Mouse (Mus musculus) embryonic fibroblast, embryonic 13.5 days (primary cell): ENCODE measurements around the gene Dhx9. TPM values are rescaled to one million over a fixed set of nuclear protein-coding genes. Genes with fewer than 3 reads are reported as not detected.
"Not testable (repeated sequence)": the region's sequence is repeated elsewhere in the genome, so short reads cannot be mapped to it uniquely, and the experiment has no call there.

ENCODE experiments used
- H3K27ac ChIP-seq: 2 replicates; pipeline ENCODE4 v1.5.1; 2012; ENCODE audit warnings: low read length, control low read depth, inconsistent platforms; ENCODE audit not compliant: insufficient read depth
- H3K4me1 ChIP-seq: 2 replicates; pipeline ENCODE4 v1.6.1; 2011; ENCODE audit warnings: low read length; ENCODE audit not compliant: control insufficient read depth, insufficient read depth
- H3K4me3 ChIP-seq: 2 replicates; pipeline ENCODE4 v1.5.1; 2011; ENCODE audit warnings: mild to moderate bottlenecking, control low read depth, low read length; ENCODE audit not compliant: insufficient read depth
- CTCF ChIP-seq: IDR thresholded peaks from 2 replicates; pipeline ENCODE4 v1.5.1; 2011; ENCODE audit warnings: mild to moderate bottlenecking, control low read depth, low read length, moderate library complexity, borderline replicate concordance; ENCODE audit not compliant: insufficient read depth
- POLR2A ChIP-seq: IDR thresholded peaks from 2 replicates; pipeline ENCODE4 v1.6.1; 2011; ENCODE audit warnings: low read depth, mild to moderate bottlenecking, control low read depth, low read length, moderate library complexity
- polyA plus RNA-seq: library from polyadenylated mRNA; stranded (reverse); fragments of >200 nt; gene quantifications from 2 replicates; pipeline ENCODE4 v1.2.4, GENCODE M21; 2011; ENCODE audit warnings: low read depth; ENCODE audit not compliant: missing spikeins, insufficient read length

Gene Dhx9
- 149 and 183 TPM in 2 replicates for polyA plus RNA-seq

DNA sequence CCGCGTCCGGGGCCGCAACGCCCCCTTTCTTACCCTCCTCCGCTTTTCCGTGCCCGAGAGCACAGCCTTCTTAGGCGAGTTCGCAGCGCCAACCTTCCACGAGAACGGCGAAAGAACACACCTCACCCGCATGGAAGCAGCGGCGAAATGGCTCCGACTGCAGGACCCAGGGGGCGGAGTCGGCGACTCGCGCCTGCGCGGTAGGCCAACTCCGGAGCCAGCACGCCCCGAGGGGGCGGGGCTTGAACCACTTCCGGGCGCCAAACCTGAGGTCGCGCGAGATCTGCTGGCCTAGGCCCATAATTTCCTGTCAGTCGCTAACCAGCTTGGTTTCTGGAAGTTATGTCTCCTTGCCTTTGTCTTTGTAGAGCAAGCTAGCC is at the start of gene Dhx9:
Gene Dhx9, minus strand, starts transcription at position 161 of the 380 bp plus-strand sequence.
- peak; percentile 99 for TF ChIP-seq POLR2A
- no peak for TF ChIP-seq CTCF

DNA sequence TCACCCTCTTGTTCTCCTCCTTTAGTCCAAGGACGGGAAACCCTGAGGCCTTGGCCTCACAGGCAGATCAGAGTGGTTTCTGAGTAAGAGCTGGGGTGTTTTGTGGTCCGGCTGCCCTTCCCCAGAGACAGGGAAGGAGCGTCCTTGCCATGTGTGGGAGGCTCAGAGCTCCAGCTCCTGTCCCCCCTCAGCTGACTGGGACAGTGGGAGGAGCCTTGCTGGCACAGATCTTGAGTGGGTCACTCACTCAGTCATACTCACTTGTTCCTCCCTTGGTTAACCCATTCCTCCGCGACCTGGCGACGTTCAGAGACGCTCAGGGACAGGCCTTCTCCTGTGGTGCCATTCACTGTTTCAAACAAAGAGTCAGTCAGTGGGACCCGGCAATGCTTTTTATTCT is 48.2 kb upstream of the Dhx9 start:
- no peak for TF ChIP-seq CTCF
- TF ChIP-seq POLR2A, result no peak
- no peaks in the 10 kb centered on the region for H3K4me1 ChIP-seq
- no peak overlapping the region for H3K4me3 ChIP-seq
- no peak overlapping the region for H3K27ac ChIP-seq

More for the DNA sequence above, at the start of gene Dhx9:
- Histone ChIP-seq H3K4me3 (peak within 1 kb of the TSS; percentile 84), H3K27ac (peak within 1 kb of the TSS; percentile 42; the same call in 1 of the 2 replicates), H3K4me1 (peaks cover 4% of the 10 kb centered on the region)

GRCm38 (mm10) chr1:153532896-153533295 is 45.4 kb upstream of the Dhx9 start:
- not testable (repeated sequence) for H3K4me1 ChIP-seq, H3K4me3 ChIP-seq, H3K27ac ChIP-seq

GRCm38 (mm10) chr1:153532234-153532841 is 44.9 kb upstream of the Dhx9 start:
- no peak overlapping the region for H3K4me3 ChIP-seq
- no peaks in the 10 kb centered on the region for H3K4me1 ChIP-seq
- H3K27ac ChIP-seq, result no peak overlapping the region
- no peak for TF ChIP-seq POLR2A

DNA sequence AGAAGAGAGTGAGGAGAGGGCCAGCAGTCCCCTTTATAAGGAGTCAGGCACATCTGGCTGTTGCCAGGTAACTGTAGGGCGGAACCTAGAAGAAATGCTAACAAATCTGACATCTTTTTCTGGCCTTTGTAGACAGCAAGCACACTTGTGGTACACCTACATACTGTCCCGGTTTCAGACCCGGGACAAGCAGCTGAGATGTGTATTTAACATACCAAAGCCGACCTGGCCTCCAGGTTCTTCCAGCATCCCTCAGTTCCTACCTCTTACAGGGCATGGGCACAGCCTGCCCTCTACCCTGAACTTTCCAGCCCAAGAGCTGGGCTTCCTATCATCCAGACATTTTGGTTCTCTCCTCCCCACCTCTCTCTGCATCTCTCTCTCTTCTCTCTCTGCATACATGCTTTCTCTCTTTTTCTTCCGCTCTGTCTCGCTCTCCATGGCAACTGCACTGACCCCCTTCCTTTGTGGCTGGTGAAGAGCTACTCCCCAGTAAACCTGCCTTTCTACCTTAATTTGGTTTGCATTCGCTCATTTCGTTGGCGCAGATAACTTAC is 44.3 kb upstream of the Dhx9 start:
- TF ChIP-seq CTCF (no peak), POLR2A (no peak)
- Histone ChIP-seq H3K4me3 (no peak overlapping the region), H3K27ac (no peak overlapping the region), H3K4me1 (no peaks in the 10 kb centered on the region)

- no peak overlapping the region for H3K27ac ChIP-seq
- no peak overlapping the region for H3K4me3 ChIP-seq
- H3K4me1 ChIP-seq, result no peaks in the 10 kb centered on the region
- TF ChIP-seq CTCF (no peak), POLR2A (no peak)
These were observed 34.7 kb upstream of the Dhx9 start for GRCm38 (mm10) chr1:153522116-153522515.

GRCm38 (mm10) chr1:153515368-153515767 is 27.9 kb upstream of the Dhx9 start:
- Histone ChIP-seq H3K4me3 (no peak overlapping the region), H3K4me1 (no peaks in the 10 kb centered on the region), H3K27ac (no peak overlapping the region)
- no peak for TF ChIP-seq POLR2A
- TF ChIP-seq CTCF, result no peak

DNA sequence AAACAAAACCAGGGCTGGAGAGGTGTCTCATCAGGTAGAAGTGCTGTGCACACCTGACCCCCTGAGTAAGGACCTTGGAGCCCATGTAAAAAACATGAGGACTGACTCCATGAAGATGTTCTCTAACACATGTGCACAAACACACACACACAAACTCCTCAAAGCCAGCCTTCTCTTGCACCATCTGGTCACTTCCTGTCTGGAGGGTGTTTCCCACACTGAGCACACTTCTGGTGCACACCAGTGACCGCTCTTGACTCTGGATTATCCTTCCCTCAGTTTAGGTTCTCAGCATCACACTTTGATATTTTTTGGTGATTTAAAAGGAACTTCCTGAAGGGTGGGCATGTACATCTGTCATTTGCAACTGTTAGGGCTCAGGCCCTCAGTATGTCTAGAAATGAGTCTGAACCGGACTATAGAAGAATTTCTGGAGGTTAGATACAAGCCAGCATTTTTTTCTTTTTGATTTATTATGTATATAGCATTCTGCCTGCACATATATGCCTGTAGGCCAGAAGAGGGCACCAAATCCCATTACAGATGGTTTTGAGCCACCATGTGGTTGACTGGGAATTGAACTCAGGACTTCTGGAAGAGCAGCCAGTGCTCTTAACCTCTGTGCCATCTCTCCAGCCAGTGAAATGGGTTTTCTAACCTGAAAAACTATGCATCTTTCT is 23.0 kb upstream of the Dhx9 start:
- Histone ChIP-seq H3K27ac (no peak overlapping the region), H3K4me1 (no peaks in the 10 kb centered on the region), H3K4me3 (no peak overlapping the region)
- no peak for TF ChIP-seq POLR2A
- TF ChIP-seq CTCF, result no peak

- H3K4me1 ChIP-seq, H3K27ac ChIP-seq, H3K4me3 ChIP-seq: not testable (repeated sequence)
These were observed 22.1 kb upstream of the Dhx9 start for GRCm38 (mm10) chr1:153509569-153509968.

DNA sequence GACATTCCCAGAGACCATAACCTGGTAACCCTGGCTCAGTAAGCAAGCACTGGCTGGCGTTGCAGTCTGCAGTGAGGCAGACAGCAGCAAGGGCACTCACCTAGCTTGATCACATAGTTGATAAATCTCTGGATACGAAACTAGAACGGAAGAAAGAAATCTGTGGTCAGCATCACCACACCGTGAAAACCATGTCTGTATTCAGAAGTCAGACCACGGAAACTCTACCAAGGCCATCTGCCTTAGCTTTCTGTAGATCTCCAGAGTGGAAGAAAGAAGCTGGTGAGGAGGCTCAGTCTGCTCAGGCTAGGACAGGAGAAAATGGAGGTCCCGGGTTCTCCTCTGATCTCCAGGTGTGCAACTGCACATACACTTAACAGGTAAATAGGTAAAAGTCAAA is 21.6 kb upstream of the Dhx9 start:
- no peak for TF ChIP-seq POLR2A
- TF ChIP-seq CTCF, result no peak
- Histone ChIP-seq H3K4me1 (no peaks in the 10 kb centered on the region), H3K27ac (no peak overlapping the region), H3K4me3 (no peak overlapping the region)

DNA sequence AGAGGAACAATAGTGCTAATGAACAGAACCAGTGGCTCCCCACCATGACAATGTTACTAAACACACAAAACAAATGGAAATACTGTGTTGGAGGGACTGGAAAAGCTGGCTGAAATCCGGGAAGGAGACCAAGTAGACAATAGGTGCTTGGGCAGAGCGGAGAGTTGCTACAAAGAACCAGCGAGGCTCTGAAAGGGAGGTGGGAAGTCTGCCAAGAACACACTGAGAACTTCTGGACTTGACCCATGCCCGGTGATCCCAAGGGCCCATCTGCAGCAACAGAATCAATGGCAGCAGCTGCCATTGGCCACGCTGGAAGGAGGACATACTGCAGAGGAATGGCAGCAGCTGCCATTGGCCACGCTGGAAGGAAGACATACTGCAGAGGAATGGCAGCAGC is 18.8 kb upstream of the Dhx9 start:
- H3K27ac ChIP-seq, result no peak overlapping the region
- TF ChIP-seq CTCF, result no peak
- TF ChIP-seq POLR2A, result no peak
- H3K4me3 ChIP-seq, result no peak overlapping the region
- H3K4me1 ChIP-seq, result no peaks in the 10 kb centered on the region
